Mouse (Mus musculus): ENCODE results near the gene Sart3.
"Not testable (repeated sequence)": the region's sequence is repeated elsewhere in the genome, so short reads cannot be mapped to it uniquely, and the experiment has no call there.

Sart3 gene

DNA sequence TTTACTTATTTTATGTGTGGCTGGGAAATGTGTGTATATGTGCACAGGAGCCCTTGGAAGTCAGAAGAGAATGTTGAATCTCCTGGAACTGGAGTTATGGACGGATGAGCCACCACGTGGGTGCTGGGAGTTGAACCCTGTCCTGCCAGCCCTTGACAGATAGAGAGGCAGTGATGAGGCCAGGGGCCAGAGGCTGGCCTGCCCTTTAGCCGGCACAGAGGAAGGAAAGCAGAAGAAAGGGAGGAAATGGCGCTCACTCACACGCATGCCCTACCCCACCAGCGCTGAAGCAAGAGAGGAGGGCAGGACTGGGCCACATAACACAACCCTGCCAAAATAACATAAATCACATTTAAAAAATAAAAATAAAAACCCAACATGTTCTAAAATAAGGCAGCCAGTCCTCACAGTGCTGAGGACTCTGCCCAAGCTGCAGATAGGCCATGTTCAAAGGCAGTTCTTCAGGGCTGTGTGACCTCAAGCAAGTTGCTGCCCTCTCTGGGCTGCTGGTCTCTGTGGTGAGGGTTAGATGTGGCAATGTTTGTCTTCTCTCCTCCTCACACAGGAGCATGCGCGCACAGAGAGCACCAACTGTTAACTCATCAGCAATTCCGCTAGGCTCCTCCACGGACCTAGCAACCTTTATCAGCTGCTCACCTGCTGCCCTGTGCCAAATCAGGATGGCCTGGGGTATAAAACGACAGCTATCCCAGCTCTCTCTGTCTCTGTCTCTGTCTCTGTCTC is 18.3 kb upstream of the Sart3 start:
- peak; percentile 49 for DNase-seq (ENCODE audit: low spot score)

DNA sequence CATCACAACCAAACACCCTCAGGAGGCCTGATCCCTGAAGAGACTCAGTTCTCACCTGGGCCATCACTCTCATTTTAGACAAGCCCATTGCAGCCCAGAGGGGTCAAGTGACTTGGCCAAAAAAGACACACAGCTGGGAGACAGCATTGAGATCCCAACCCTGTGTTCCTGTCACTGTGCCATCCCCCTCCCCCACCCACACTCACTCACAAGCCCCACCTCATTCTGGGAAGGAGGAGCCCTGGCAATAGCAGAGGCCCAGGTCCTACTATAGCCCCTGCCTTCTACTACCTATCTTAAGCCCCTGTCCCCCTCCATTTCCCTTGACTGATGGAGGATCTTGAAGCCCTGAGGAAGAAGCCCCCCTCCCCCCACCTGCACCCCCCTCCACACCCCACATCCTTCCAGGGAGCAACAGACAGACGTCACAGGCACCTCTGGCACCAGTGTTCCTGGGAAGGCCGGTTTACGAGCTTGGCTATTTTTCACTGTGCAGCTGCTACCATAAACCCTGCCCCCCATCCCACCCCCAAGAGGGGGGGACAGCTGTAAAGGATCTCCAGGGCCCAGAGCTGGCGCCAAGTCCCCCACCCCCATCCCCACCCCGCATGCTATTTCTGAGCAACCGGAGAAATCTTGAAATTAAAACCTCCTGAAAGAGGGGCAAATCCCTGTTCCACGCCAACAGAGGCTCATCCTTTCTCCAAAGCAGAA is 16.9 kb upstream of the Sart3 start:
- no peak for DNase-seq (ENCODE audit: low spot score)

DNA sequence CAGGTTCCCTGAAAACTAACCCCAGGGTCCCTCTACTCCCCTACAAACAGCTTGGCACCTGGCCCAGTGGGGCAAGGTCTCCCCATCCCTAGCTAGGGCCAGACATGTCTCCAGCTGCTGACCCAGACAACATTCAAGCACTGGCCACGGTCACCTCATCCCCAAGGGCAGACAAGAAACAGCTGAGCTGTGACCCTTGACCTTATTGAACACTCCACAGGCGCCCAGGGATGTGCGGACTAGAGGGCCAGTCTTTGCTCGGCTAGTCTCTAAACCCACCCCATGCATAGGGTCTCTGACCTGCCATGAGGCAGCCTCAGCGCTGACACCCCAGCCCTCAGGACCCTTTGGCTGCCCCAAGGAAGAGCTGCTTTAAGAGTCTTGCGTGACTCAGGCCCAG is 16.3 kb upstream of the Sart3 start:
- no peak for DNase-seq (ENCODE audit: low spot score)

- DNase-seq (ENCODE audit: low spot score) = no peak
Observed at GRCm38 (mm10) chr5:113786985-113787384, 14.7 kb upstream of the Sart3 start.

DNA sequence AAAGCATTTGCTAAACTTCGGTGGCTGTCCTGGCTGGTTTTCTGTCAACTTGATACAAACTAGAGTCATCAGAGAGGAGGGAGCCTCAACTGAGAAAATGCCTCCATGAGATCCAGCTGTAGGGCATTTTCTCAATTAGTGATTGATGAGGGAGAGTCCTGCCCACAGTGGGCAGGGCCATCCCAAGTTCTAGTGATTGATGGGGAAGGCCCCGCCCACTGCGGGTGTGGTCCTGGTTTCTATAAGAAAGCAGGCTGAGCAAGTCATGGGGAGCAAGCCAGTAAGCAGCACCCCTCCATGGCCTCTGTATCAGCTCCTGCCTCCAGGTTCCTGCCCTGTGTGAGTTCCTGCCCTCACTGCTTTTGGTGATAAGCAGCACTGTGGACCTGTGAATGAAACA is 11.8 kb upstream of the Sart3 start:
- DNase-seq (ENCODE audit: low spot score) = not testable (repeated sequence)

DNA sequence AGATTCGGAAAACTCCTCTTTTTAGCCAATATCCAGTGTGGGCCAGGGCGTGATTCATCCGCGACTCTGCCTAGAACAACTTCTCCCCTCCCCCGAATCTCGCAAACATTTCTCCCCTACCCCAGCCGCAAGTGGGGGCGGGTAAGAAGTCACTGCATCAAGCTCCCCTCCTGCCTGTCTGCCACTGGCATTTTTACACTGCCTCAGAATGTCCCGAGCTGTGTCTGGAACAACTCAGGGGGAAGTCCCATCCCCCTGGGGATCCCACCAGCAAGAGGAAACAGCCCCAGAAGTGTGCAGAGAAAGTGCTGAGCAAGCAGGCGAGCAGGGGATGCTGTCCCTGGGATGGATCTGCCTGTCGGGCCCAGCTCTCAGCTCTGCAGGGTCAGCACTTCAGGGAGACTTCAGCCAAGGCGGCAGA is 11.3 kb upstream of the Sart3 start:
- DNase-seq (ENCODE audit: low spot score) = peak; percentile 31

- DNase-seq (ENCODE audit: low spot score) = no peak
Observed at GRCm38 (mm10) chr5:113782624-113783023, 10.3 kb upstream of the Sart3 start.

DNA sequence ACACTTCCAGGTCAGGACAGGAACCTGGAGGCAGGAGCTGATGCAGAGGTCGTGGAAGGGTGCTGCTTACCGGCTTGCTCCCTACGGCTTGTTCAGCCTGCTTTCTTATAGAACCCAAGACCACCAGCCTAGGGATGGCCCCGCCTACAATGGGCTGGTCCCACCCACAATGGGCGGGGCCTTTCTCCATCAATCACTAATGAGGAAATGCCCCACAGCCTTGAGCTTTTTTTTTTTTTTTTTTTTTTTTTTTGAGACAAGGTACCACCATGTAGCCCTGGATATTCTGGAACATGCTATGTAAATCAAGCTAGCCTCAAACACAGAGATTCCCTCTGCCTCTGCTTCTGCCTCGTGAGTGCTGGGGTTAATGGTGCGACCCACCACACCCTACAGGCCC is 9.6 kb upstream of the Sart3 start:
- DNase-seq (ENCODE audit: low spot score) = no peak

DNA sequence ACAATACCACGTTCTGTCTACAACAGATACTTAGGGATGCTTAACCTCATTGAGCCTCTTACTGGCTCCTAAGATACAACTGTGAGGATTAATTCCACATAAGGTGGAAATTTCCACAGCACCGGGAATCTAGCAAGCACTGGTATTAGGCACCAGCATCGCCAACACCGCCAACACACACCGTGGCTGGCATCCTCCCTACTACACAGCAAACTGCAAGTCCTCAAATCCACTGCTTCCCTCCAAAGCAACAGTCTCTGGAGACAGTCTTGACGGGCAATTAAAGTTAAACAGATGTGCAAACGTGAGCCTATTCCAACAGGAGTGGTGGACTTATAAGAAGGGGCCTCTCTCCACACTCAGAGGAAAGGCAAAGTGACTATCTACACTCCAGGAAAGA is 8.9 kb upstream of the Sart3 start:
- no peak for DNase-seq (ENCODE audit: low spot score)

GRCm38 (mm10) chr5:113780763-113781162 is 8.5 kb upstream of the Sart3 start:
- DNase-seq (ENCODE audit: low spot score) = no peak

DNA sequence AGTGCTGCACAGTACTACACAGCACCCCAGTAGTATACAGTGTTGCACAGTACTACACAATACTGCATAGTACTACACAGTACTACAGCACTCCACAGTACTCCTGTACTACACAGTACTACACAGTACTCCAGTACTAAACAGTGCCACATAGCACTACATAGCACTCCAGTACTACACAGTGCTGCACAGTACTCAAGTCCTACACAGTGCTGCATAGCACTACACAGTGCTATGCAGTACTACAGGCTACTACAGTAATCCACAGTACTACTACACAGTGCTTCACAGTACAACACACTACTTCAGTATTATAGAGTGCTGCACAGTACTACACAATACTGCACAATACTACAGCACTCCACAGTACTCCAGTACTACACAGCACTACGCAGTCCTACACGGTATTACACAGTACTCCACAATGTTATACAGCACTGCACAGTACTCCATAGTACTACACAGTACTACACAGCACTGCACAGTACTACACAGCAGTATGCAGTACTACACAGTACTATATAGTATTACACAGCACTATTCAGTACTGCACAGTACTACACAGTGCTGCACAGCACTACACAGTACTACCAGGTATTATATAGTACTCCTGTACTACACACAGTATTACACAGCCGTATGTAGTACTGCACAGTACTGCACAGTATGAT is 7.9 kb upstream of the Sart3 start:
- no peak for DNase-seq (ENCODE audit: low spot score)

DNA sequence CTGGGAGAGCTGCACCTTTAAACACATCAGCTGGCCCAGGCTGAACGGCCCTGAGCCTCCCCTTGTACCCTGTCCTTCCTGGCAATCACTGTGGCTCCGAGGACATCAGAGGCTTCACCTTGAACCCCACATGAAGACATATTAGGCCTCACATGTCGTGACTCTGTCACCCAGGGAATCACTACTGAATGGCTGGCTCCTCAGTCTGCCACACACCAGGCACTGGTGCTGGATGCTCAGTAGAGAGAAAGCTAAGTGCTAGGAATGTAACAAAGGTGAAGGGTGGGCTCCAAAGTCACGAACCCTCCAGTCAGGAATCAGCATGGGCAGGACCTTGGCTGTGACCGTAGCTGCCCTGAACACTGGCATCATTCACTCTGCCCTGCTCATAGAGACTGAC is 7.3 kb upstream of the Sart3 start:
- DNase-seq (ENCODE audit: low spot score) = no peak

DNA sequence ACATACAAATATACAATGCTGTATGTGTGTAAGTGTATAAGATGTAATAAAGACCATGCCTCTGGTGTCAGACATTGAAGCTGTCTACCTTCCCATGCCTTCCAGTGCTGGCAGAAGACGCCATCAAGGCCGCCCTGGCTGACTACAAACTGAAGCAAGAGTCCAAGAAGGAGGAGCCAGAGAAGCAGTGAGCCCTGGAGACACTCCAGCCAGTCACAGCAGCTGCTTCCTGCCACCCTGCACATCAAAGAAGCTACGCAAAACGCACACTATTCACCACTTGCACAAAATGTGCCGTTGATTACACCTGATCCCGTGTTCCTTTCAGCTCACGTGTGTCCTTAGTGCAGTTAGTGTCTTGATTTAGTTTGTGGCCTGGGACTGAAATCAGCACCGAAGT is 5.4 kb upstream of the Sart3 start:
- DNase-seq (ENCODE audit: low spot score) = not testable (repeated sequence)

DNA sequence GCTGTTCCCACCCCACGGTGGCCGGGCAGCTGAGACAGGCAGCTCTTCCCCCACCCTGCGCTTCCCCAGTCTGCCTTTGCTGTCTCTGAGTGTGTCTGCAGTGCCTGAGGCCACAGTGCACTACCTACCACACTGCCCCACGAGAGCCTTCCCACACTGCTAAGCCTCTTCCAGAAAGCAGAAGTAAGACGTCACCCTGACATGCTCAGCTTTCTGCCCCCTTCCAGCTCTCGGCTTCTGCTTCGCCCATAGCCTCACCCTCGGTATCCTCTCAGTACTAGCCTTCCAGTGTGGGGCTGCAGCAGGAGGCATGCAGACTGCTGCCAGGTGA is 4.6 kb upstream of the Sart3 start:
- DNase-seq (ENCODE audit: low spot score) = peak; percentile 43

DNA sequence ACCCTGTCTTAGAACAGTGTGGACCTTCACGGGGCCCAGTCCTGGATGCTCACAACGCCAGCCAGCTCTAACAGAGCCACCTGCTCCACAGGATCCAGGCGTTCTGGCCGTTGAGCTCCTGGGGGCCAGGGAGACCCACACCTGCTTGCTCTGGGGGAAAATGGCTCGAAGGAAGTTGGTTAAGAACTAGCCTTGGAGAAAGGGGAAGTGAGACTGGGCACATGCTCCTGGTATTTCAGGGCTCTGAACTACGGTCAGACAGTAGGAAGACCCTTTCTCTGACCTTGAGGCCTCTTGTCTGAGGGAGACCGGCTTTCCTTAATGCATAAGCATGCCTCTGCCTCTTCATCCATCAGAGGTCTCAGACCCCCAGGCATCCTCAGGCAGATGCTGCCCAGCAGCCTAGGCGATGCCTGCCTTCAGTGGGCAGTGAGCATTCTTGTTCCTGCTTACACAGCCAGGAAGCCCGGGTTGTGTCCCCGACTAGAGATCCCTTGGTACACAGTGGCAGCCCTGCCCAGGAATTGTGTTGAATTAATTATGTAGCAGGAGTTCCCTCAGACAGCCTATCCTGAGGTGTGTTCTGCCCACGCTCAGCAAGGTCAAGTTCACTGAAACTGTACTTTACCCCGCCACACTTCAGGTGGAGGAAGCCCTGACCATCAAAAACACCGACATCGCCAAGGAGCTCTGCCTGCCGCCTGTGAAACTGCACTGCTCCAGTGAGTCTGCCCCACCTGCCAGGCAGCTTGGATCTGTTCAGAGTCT is 4.0 kb upstream of the Sart3 start:
- peak; percentile 35 for DNase-seq (ENCODE audit: low spot score)

GRCm38 (mm10) chr5:113775585-113775984 is 3.3 kb upstream of the Sart3 start:
- DNase-seq (ENCODE audit: low spot score) = no peak

- DNase-seq (ENCODE audit: low spot score) = peak; percentile 88
Observed at GRCm38 (mm10) chr5:113773664-113774063, 1.4 kb upstream of the Sart3 start.

- no peak for DNase-seq (ENCODE audit: low spot score)
Observed at GRCm38 (mm10) chr5:113772905-113773519, 702 bp upstream of the Sart3 start.

- peak; percentile 90 for DNase-seq (ENCODE audit: low spot score)
Observed at GRCm38 (mm10) chr5:113771213-113772162, 822 bp downstream of the Sart3 start.

DNA sequence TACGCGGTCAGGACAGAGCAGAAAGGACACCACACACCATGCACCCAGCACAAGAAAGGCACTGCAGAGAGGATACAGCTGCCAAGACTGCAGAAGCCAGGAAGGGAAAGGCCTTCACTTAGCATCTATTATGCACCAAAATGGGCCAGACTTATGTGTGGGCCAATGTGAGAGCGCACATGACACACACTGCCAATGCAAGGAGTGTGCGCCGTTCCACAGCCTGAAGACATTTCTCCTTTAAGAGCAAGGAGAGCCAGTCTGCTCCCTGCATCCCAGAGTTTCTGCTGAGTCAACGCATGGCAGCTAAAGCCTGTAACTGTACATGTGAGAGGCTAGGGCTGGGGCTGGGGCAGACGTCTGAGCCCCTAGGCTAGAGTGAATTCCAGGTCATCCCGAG is 3.5 kb downstream of the Sart3 start:
- no peak for DNase-seq (ENCODE audit: low spot score)

Measured in lung, postnatal 25 days (tissue).